Mouse (Mus musculus): ENCODE data around the gene Wdr75.

- TF ChIP-seq POLR2A (IDR thresholded peaks at IDR 0.05; ENCODE audit: control insufficient read depth, low read depth, low read length), result no peak
- no peak for TF ChIP-seq CTCF (IDR thresholded peaks at IDR 0.05; ENCODE audit: control insufficient read depth, insufficient read depth, insufficient replicate concordance, low read depth, low read length)
Observed at GRCm38 (mm10) chr1:45865316-45865715, 70.3 kb downstream of the Wdr75 start.

Data from testis, adult 2 months (tissue).